Mouse (Mus musculus): Measurements from ENCODE around the gene Crhr1. TPM values are rescaled to one million over a fixed set of nuclear protein-coding genes. Genes with fewer than 3 reads are reported as not detected.

Gene Crhr1
- polyA plus RNA-seq, 1 experiment = not detected

DNA sequence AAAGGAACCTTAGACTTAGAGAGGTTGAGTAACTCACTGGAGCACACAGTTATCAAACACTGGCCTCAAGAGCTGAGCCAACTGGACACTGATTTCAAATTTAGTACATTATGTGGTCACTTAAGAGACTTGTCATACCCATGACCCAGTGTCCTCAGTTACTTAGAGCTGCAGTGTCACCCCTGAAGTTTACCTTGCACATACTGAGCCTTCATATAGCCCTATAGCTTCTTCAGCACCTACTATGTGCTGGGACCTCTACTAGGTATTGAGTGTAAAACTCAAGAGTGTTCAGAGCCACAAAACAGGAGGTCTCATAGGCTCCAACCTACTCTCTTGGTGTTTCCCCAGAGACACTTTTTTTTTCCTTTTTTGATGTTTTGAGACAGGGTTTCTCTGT is 23.2 kb downstream of the Crhr1 start:
- Histone ChIP-seq H3K4me1 (ENCODE audit: control insufficient read depth, insufficient read depth, low read length) (no peaks in the 10 kb centered on the region), H3K4me3 (ENCODE audit: insufficient read depth, low read length) (no peak overlapping the region), H3K27ac (ENCODE audit: insufficient read depth, low read length) (no peak overlapping the region)
- TF ChIP-seq POLR2A (IDR thresholded peaks at IDR 0.05; ENCODE audit: low read depth, low read length) = no peak
- TF ChIP-seq CTCF (IDR thresholded peaks at IDR 0.05; ENCODE audit: borderline replicate concordance, insufficient read depth, low read length) = no peak

GRCm38 (mm10) chr11:104156391-104156790 is 23.7 kb downstream of the Crhr1 start:
- H3K4me1 ChIP-seq (ENCODE audit: control insufficient read depth, insufficient read depth, low read length) = no peaks in the 10 kb centered on the region
- H3K4me3 ChIP-seq (ENCODE audit: insufficient read depth, low read length) = no peak overlapping the region
- H3K27ac ChIP-seq (ENCODE audit: insufficient read depth, low read length) = no peak overlapping the region
- no peak for TF ChIP-seq POLR2A (IDR thresholded peaks at IDR 0.05; ENCODE audit: low read depth, low read length)

- H3K27ac ChIP-seq (ENCODE audit: insufficient read depth, low read length) = no peak overlapping the region
- no peaks in the 10 kb centered on the region for H3K4me1 ChIP-seq (ENCODE audit: control insufficient read depth, insufficient read depth, low read length)
- TF ChIP-seq CTCF (IDR thresholded peaks at IDR 0.05; ENCODE audit: borderline replicate concordance, insufficient read depth, low read length) (no peak), POLR2A (IDR thresholded peaks at IDR 0.05; ENCODE audit: low read depth, low read length) (no peak)
- H3K4me3 ChIP-seq (ENCODE audit: insufficient read depth, low read length) = peak overlapping the region; percentile 29
Observed at GRCm38 (mm10) chr11:104157603-104158259, 25.1 kb downstream of the Crhr1 start.

DNA sequence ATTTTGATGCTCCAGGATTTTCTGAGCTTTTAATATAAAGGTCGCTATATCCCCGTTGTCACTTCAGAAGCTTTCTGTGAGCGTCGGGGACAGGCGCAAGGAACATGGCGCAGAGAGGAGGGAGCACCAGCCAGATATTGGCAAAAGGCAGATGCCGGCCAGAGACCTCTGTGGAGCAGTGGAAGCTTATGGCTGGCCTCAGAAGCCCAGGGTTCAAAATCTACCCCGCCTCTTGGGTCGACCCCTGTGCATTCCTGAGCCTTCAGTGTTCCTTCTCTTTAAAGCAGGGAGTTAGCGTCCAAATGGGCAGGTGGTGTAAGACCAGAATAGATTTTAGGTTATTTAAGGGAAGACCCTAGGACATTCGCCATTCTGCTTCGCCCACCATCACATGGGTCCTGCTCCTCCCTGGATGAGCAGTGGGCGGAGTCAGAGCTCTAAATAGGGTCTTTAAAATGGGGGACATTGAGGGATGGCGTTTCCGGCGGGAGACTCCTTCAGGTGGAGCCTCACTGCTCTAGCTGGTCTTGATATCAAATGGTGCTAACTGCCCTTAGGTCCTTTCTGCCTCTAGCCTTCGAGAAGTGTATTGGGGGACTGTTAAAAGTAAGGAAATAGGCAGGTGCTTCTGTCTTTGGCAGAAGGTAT is 25.7 kb downstream of the Crhr1 start:
- no peak overlapping the region; the same call in 1 of the 2 replicates for H3K4me3 ChIP-seq (ENCODE audit: insufficient read depth, low read length)
- no peak overlapping the region for H3K27ac ChIP-seq (ENCODE audit: insufficient read depth, low read length)
- no peak for TF ChIP-seq CTCF (IDR thresholded peaks at IDR 0.05; ENCODE audit: borderline replicate concordance, insufficient read depth, low read length)
- no peak for TF ChIP-seq POLR2A (IDR thresholded peaks at IDR 0.05; ENCODE audit: low read depth, low read length)
- no peaks in the 10 kb centered on the region for H3K4me1 ChIP-seq (ENCODE audit: control insufficient read depth, insufficient read depth, low read length)

DNA sequence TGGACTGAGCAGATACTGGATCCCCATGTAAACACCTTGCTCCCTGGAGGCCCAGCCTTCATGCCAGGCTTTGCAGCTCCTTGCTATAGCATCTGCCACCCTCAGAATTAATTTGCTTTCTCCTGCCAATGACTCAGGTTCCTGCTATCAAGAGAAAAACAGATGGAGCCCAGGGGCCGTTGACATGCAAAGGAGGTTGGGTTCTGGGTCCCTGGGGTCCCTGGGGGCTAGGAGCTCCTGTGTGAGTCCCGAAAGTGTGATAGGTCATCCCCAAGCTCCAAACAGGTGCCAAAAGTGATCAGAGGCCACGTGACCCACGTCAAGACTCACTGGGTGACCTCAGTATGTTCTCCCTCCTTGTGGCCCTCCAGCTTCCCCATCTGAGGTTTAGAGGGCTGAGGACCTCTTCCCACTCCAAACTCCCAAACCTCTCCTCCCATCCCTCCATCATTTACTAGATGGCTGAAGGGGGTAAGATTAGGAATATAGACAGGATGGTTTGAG is 27.2 kb downstream of the Crhr1 start:
- no peak for TF ChIP-seq POLR2A (IDR thresholded peaks at IDR 0.05; ENCODE audit: low read depth, low read length)
- no peak for TF ChIP-seq CTCF (IDR thresholded peaks at IDR 0.05; ENCODE audit: borderline replicate concordance, insufficient read depth, low read length)
- no peak overlapping the region for H3K27ac ChIP-seq (ENCODE audit: insufficient read depth, low read length)
- no peak overlapping the region for H3K4me3 ChIP-seq (ENCODE audit: insufficient read depth, low read length)
- no peaks in the 10 kb centered on the region for H3K4me1 ChIP-seq (ENCODE audit: control insufficient read depth, insufficient read depth, low read length)

- H3K27ac ChIP-seq (ENCODE audit: insufficient read depth, low read length) = no peak overlapping the region
- TF ChIP-seq POLR2A (IDR thresholded peaks at IDR 0.05; ENCODE audit: low read depth, low read length) (no peak), CTCF (IDR thresholded peaks at IDR 0.05; ENCODE audit: borderline replicate concordance, insufficient read depth, low read length) (no peak)
- H3K4me3 ChIP-seq (ENCODE audit: insufficient read depth, low read length) = no peak overlapping the region
- no peaks in the 10 kb centered on the region for H3K4me1 ChIP-seq (ENCODE audit: control insufficient read depth, insufficient read depth, low read length)
Observed at GRCm38 (mm10) chr11:104161153-104161552, 28.5 kb downstream of the Crhr1 start.

DNA sequence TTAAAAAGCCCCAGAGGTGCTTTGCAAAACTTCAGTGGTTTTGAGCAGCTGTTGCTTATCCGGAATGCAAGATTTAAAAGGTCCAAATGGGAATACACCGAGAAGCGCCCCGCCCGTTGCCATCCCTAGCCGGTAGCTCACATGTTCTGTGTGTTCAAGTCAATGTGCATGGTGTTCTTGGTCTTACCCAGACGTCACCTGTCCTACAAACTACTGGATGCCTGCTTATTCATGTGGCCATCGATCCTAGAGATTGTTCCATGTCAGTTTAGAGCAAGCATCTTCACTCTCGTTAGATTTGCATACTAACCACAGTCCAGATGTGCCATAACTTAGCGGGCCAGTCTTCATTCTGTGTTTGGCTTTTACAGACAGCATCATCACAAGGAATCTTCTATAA is 31.6 kb downstream of the Crhr1 start:
- no peak overlapping the region for H3K4me3 ChIP-seq (ENCODE audit: insufficient read depth, low read length)
- no peak for TF ChIP-seq CTCF (IDR thresholded peaks at IDR 0.05; ENCODE audit: borderline replicate concordance, insufficient read depth, low read length)
- TF ChIP-seq POLR2A (IDR thresholded peaks at IDR 0.05; ENCODE audit: low read depth, low read length) = no peak
- H3K4me1 ChIP-seq (ENCODE audit: control insufficient read depth, insufficient read depth, low read length) = no peaks in the 10 kb centered on the region
- H3K27ac ChIP-seq (ENCODE audit: insufficient read depth, low read length) = no peak overlapping the region

- no peak overlapping the region for H3K27ac ChIP-seq (ENCODE audit: insufficient read depth, low read length)
- H3K4me3 ChIP-seq (ENCODE audit: insufficient read depth, low read length) = no peak overlapping the region
- no peaks in the 10 kb centered on the region for H3K4me1 ChIP-seq (ENCODE audit: control insufficient read depth, insufficient read depth, low read length)
- TF ChIP-seq POLR2A (IDR thresholded peaks at IDR 0.05; ENCODE audit: low read depth, low read length) (no peak), CTCF (IDR thresholded peaks at IDR 0.05; ENCODE audit: borderline replicate concordance, insufficient read depth, low read length) (peak; percentile 94)
Observed at GRCm38 (mm10) chr11:104171281-104171781, 38.7 kb downstream of the Crhr1 start.

DNA sequence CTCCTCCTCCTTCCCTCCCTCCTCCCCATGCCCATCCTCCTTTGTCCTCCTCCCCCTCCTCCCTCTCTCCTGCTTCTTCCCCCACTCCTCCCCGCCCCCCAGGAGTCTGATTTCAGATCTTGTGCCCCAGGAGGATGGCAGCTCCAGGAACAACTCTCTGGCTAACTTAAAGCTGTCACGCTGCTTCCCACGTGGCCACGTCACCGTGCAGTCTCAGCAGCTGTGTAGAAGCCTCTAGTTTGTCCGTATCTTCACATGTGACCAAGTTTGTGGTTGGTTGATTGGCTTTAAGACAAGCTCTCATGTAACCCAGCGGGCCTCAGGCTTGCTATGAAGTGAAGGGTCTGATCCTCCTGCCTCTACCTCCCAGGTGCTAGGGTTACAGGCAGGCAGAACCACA is 46.2 kb downstream of the Crhr1 start:
- Histone ChIP-seq H3K27ac (ENCODE audit: insufficient read depth, low read length) (no peak overlapping the region), H3K4me3 (ENCODE audit: insufficient read depth, low read length) (no peak overlapping the region), H3K4me1 (ENCODE audit: control insufficient read depth, insufficient read depth, low read length) (no peaks in the 10 kb centered on the region)
- TF ChIP-seq CTCF (IDR thresholded peaks at IDR 0.05; ENCODE audit: borderline replicate concordance, insufficient read depth, low read length) (no peak), POLR2A (IDR thresholded peaks at IDR 0.05; ENCODE audit: low read depth, low read length) (no peak)

- no peak overlapping the region for H3K27ac ChIP-seq (ENCODE audit: insufficient read depth, low read length)
- H3K4me1 ChIP-seq (ENCODE audit: control insufficient read depth, insufficient read depth, low read length) = no peaks in the 10 kb centered on the region
- TF ChIP-seq POLR2A (IDR thresholded peaks at IDR 0.05; ENCODE audit: low read depth, low read length) = no peak
- no peak for TF ChIP-seq CTCF (IDR thresholded peaks at IDR 0.05; ENCODE audit: borderline replicate concordance, insufficient read depth, low read length)
- H3K4me3 ChIP-seq (ENCODE audit: insufficient read depth, low read length) = no peak overlapping the region
Observed at GRCm38 (mm10) chr11:104179804-104180203, 47.1 kb downstream of the Crhr1 start.
